Mouse (Mus musculus) intestine, embryonic 14.5 days (tissue): Measurements from ENCODE around the gene Rcsd1. TPM values are rescaled to one million over a fixed set of nuclear protein-coding genes. Genes with fewer than 3 reads are reported as not detected.

Experiments used
- ATAC-seq: fragments of 200-750 bp; cut with Nextera tagmentation; replicated peaks from 2 replicates; pipeline ENCODE4 v1.8.0; 2017; ENCODE audit warnings: low read depth, moderate number of reproducible peaks, moderate TSS enrichment, moderate library complexity; ENCODE audit not compliant: low FRiP score, low TSS enrichment
- DNase-seq: peaks from one replicate; pipeline ENCODE4 v3.0.0-alpha.2; 2018; ENCODE audit warnings: low spot score
- H3K27ac ChIP-seq: fragments of 300-500 bp; sonication (generic); 2 replicates; pipeline ENCODE4 v1.5.1; 2014; ENCODE audit warnings: low read depth, mild to moderate bottlenecking, control low read depth
- H3K27me3 ChIP-seq: fragments of 300-500 bp; sonication (generic); replicated peaks from 2 replicates; pipeline ENCODE4 v1.6.1; 2014; ENCODE audit warnings: low read length, control low read depth; ENCODE audit not compliant: control insufficient read depth, insufficient read depth
- H3K36me3 ChIP-seq: fragments of 300-500 bp; sonication (generic); 2 replicates; pipeline ENCODE4 v1.6.1; 2014; ENCODE audit warnings: low read length, control low read depth; ENCODE audit not compliant: control insufficient read depth, insufficient read depth
- H3K4me1 ChIP-seq: fragments of 300-500 bp; sonication (generic); replicated peaks from 2 replicates; pipeline ENCODE4 v1.6.1; 2014; ENCODE audit warnings: low read length, control low read depth, mixed read lengths; ENCODE audit not compliant: control insufficient read depth, insufficient read depth
- H3K4me2 ChIP-seq: fragments of 300-500 bp; sonication (generic); 2 replicates; pipeline ENCODE4 v1.6.1; 2014; ENCODE audit warnings: low read length
- H3K4me3 ChIP-seq: fragments of 300-500 bp; sonication (generic); 2 replicates; pipeline ENCODE4 v1.5.1; 2014; ENCODE audit warnings: low read depth, low read length, control low read depth, mixed read lengths
- H3K9ac ChIP-seq: fragments of 300-500 bp; sonication (generic); 2 replicates; pipeline ENCODE4 v1.6.1; 2014; ENCODE audit warnings: mild to moderate bottlenecking, low read length
- H3K9me3 ChIP-seq: fragments of 300-500 bp; sonication (generic); 2 replicates; pipeline ENCODE4 v1.6.1; 2016; ENCODE audit warnings: low read length, control low read depth; ENCODE audit not compliant: control insufficient read depth
- WGBS: fragments of 180-500 bp; shearing (Covaris S2); extraction: QIAGEN DNeasy Blood & Tissue Kit; methylation state at CpG from one replicate; pipeline ENCODE4 v1.1.7; 2014; 5-methylcytosine and 5-hydroxymethylcytosine counted together
- polyA plus RNA-seq: library from polyadenylated mRNA; unstranded; fragments of >200 nt; fragmentation: Nextera tagmentation; extraction: Ambion mirVana; gene quantifications from 2 replicates; pipeline ENCODE4 v1.2.1, GENCODE M21; 2014

Rcsd1 gene
- 29.1 and 31.4 TPM in 2 replicates for polyA plus RNA-seq

DNA sequence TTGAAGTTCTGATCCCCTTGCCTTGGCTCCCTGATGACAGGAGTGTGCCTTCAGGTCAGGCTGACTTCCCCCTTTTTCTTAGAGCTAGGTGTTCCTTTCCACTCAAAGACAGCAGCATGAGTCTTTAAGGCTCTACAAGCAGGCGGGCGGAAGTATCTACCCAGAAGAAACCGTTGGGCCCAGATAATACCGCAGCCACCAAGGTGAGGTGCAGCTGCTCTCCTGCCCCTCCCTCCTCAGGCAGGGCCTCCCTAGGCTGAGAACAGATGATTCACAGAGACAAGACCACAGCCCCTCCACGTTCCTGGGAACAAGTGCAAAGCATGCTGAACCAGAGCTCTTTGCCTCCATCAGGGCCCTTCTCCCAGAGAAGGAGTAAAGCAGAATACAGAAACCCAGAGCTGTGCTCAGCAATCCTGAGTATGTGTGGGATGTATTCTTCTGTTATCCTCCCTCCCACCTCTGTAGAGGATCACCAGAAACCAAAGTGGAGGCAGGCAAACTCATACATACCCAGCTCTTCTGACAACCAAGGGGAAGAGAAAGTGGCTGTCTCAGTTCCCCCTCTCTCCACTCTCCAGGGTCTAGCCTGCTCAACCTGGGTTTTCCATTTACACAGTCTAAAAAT is at the start of gene Rcsd1:
TSS of gene Rcsd1 (minus strand) at position 129 of the 628 bp plus-strand sequence.
- Histone ChIP-seq H3K27me3 (no peaks in the 10 kb centered on the region), H3K27ac (peak within 1 kb of the TSS; percentile 70), H3K9ac (no peak within 1 kb of the TSS), H3K4me2 (peak within 1 kb of the TSS; percentile 82), H3K4me1 (peaks cover 43% of the 10 kb centered on the region), H3K4me3 (peak within 1 kb of the TSS; percentile 77; the same call in 1 of the 2 replicates), H3K9me3 (no peaks in the 10 kb centered on the region), H3K36me3 (no peaks in the 10 kb centered on the region)
- ATAC-seq (no peak), DNase-seq (no peak)
- WGBS: 55% methylated on average over 5 of the region's 5 CpGs

DNA sequence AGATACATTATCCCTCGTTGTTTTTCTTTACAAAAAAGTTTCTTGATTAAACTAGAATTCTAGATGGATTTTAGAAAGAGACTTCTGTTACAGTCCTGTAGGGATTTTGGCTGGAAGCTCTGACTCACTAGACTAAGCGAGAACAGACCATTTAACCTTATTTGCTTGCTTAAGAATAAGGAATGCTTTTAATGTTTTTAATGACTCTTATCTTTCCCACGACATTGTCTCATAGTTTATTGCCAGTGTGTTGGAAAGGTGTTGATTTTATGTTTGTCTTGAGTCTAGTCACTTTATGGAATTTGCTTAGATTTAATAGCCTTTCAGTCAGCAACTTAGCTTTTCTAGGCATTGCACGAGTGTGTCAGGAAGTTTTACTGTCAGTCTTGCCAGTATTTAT is 45.6 kb upstream of the Rcsd1 start:
- ATAC-seq: no peak

DNA sequence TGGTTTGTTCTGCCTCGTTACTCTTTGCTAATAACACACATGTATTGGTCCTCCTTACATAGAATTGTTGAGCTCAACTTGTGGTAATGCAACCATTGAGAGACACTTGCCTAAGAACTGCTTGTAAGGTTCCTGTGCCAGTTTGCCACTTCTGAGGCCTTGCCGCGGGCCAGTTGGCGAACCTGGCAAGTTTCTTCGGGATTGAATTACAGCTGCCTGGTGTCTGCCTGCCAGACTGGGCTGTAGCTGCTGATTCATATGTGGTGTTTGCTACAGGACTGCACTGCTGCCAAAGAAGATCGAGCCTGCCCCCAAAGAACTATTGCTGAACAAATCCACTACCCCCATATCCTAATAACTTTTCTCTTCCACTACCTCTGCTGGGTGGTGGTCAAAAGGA is 44.6 kb upstream of the Rcsd1 start:
- Histone ChIP-seq H3K27ac (no peak overlapping the region), H3K27me3 (no peaks in the 10 kb centered on the region), H3K4me1 (0 out of 2 replicates have a peak, but pooled peaks cover 4% of the 10 kb centered on the region), H3K36me3 (no peaks in the 10 kb centered on the region), H3K4me2 (no peak overlapping the region), H3K9me3 (no peaks in the 10 kb centered on the region), H3K9ac (no peak overlapping the region), H3K4me3 (no peak overlapping the region)
- ATAC-seq (no peak), DNase-seq (peak; percentile 38)
- 87% methylated on average over 6 of the region's 6 CpGs for WGBS

More for the DNA sequence above, 45.6 kb upstream of the Rcsd1 start:
- no peak overlapping the region for H3K9ac ChIP-seq
- H3K4me3 ChIP-seq: no peak overlapping the region
- no peaks in the 10 kb centered on the region for H3K27me3 ChIP-seq
- WGBS: 33% methylated on average over 4 of the region's 4 CpGs
- H3K4me1 ChIP-seq: 0 out of 2 replicates have a peak, but pooled peaks cover 4% of the 10 kb centered on the region
- H3K27ac ChIP-seq: no peak overlapping the region
- no peaks in the 10 kb centered on the region for H3K36me3 ChIP-seq
- DNase-seq: peak; percentile 20
- no peaks in the 10 kb centered on the region for H3K9me3 ChIP-seq
- H3K4me2 ChIP-seq: no peak overlapping the region

DNA sequence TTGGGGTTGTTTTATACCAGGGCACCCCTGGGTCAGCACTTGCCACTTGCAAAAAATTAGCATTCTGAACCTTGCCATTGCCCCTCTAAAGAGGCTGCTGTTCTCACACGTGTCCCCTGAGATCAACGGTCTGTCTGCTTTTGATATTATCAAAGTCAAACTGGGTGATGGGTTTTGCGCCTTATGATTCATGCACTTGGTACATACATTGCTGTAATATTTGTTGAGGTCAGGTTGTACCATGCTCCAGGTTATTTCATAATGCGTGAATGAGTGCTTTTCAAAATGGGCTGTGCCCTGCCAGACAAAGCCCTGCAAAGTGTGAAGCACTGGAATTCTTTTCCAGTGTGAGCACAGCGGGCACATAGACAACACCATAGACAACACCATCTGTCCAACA is 42.3 kb upstream of the Rcsd1 start:
- Histone ChIP-seq H3K27me3 (no peaks in the 10 kb centered on the region), H3K36me3 (no peaks in the 10 kb centered on the region), H3K4me1 (peaks cover 4% of the 10 kb centered on the region; the same call in 1 of the 2 replicates), H3K9ac (no peak overlapping the region), H3K27ac (no peak overlapping the region), H3K9me3 (no peaks in the 10 kb centered on the region), H3K4me3 (no peak overlapping the region), H3K4me2 (no peak overlapping the region)
- ATAC-seq (no peak), DNase-seq (no peak)
- WGBS: 78% methylated on average over 5 of the region's 5 CpGs

DNA sequence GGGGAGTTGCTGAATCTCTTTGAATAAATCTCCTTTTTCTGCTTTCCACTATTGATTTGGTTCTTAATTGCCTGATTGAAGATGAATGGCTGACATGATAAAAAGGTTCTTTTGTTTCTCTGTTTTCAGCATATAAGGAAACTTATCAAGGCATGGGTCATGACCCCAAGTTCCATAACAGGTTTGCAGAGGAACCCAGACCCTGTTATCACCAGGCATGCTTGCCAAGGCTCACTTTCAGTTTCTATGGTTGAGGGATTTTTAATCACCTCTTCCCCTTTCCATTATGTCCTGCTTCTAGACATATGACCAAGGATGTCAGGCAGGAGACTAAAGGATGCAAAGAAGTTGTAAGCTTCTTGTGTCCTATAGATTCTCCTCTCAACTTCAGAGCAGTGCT is 41.6 kb upstream of the Rcsd1 start:
- ATAC-seq (no peak), DNase-seq (no peak)

DNA sequence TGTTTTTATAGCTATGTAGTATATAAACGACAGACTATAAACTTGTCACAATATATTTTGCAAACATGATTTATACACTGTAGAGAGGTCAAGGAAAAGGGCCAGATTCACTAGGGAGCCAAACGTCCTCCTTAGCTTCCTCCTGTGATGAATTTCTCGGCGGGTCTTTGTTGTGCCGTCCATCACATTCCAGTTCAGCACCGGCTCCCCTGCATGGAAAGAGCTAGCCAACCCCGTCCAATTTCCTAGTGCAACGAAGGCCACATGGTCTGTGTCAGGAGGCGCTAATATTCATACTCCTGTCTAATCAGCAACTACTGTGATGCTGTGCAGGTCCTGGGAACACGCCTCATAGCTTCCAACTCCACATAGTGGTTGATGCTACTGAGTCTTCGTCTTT is 38.5 kb upstream of the Rcsd1 start:
- Histone ChIP-seq H3K4me2 (no peak overlapping the region), H3K9me3 (no peaks in the 10 kb centered on the region), H3K4me3 (no peak overlapping the region), H3K9ac (no peak overlapping the region), H3K4me1 (no peaks in the 10 kb centered on the region; the same call in 1 of the 2 replicates), H3K27ac (no peak overlapping the region), H3K36me3 (no peaks in the 10 kb centered on the region), H3K27me3 (no peaks in the 10 kb centered on the region)
- DNase-seq: peak; percentile 68
- ATAC-seq: peak; percentile 95
- 12% methylated on average over 11 of the region's 11 CpGs for WGBS

More for the DNA sequence above, 41.6 kb upstream of the Rcsd1 start:
- no peak overlapping the region for H3K4me3 ChIP-seq
- no peak overlapping the region for H3K9ac ChIP-seq
- no peak overlapping the region for H3K4me2 ChIP-seq
- no peaks in the 10 kb centered on the region for H3K36me3 ChIP-seq
- H3K27me3 ChIP-seq: no peaks in the 10 kb centered on the region
- H3K4me1 ChIP-seq: peaks cover 4% of the 10 kb centered on the region; the same call in 1 of the 2 replicates
- no peaks in the 10 kb centered on the region for H3K9me3 ChIP-seq
- no peak overlapping the region for H3K27ac ChIP-seq

DNA sequence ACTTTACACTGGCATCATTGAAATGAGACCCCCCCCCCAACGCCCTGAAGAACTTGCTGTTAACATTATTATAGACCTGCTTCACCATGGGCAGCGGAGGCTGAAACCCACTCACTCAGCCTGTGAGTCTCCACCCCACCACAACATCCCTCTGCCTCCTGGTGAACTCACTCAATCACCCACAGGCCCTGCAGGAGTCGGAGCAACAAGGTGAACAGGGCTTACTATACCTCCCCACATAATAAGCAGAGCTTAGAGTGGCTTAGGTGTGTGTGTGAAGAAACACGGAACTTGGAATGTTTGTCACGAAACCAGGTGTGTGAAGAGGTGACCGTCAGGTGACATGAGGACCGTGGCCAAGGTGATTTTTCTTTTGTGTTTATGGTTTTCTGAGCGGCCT is 32.4 kb upstream of the Rcsd1 start:
- no peak overlapping the region for H3K27ac ChIP-seq
- DNase-seq (no peak), ATAC-seq (no peak)
- no peaks in the 10 kb centered on the region for H3K9me3 ChIP-seq
- H3K27me3 ChIP-seq: no peaks in the 10 kb centered on the region
- H3K36me3 ChIP-seq: no peaks in the 10 kb centered on the region
- 80% methylated on average over 8 of the region's 8 CpGs for WGBS
- H3K4me2 ChIP-seq: no peak overlapping the region
- no peak overlapping the region for H3K9ac ChIP-seq
- 0 out of 2 replicates have a peak, but pooled peaks cover 2% of the 10 kb centered on the region for H3K4me1 ChIP-seq
- H3K4me3 ChIP-seq: no peak overlapping the region

DNA sequence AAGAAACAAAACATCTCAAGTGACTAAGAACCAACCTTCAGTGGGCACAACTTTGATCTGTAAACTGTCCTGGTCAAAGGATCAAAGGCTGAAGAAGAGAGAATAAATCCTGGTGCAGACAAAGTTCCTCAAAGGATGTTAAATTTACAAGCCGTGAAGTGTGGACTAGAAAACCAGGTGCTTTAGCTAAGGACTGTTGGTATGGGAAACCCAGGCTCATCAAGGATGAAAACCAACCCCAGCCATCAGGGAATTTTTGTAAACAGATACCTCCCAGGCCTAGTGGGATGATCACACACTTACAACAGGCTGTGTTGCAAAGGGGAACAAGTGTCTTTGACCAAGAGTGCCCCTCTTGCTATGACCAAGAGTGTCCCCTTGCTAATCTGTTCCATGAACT is 29.4 kb upstream of the Rcsd1 start:
- Histone ChIP-seq H3K27ac (no peak overlapping the region), H3K9me3 (no peaks in the 10 kb centered on the region), H3K36me3 (no peaks in the 10 kb centered on the region), H3K4me3 (no peak overlapping the region), H3K4me2 (no peak overlapping the region), H3K4me1 (0 out of 2 replicates have a peak, but pooled peaks cover 13% of the 10 kb centered on the region), H3K27me3 (no peaks in the 10 kb centered on the region), H3K9ac (no peak overlapping the region)
- no peak for ATAC-seq
- DNase-seq: no peak
- WGBS: 71% methylated on average over 1 of the region's 1 CpGs

DNA sequence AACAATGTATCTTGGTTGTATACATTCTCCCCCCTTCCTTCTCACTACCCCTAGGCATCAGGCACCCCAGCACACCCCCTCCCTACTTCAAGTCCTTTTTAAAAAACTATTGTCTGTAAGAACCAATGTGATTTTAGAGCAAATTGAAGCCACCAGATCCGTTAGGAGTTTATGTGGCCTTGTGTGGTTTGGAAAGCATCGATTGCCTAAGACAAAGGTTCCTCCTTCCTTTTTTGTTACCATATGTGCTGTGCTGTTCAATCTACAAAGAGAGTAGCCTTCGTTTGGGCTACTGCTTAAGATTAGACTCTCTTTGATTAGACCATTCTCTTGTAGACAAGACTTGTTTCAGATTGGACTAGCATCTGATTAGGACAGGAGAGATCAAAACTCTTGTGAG is 28.3 kb upstream of the Rcsd1 start:
- Histone ChIP-seq H3K4me1 (0 out of 2 replicates have a peak, but pooled peaks cover 13% of the 10 kb centered on the region), H3K9ac (no peak overlapping the region), H3K36me3 (no peaks in the 10 kb centered on the region), H3K27ac (no peak overlapping the region), H3K9me3 (no peaks in the 10 kb centered on the region), H3K4me2 (no peak overlapping the region), H3K27me3 (no peaks in the 10 kb centered on the region), H3K4me3 (no peak overlapping the region)
- no peak for ATAC-seq
- no peak for DNase-seq
- WGBS: 68% methylated on average over 3 of the region's 3 CpGs
